Mouse (Mus musculus) mouse embryonic stem cell (cell line): ENCODE measurements around the gene Dpp8.
"Not testable (repeated sequence)": the region's sequence is repeated elsewhere in the genome, so short reads cannot be mapped to it uniquely, and the experiment has no call there.

Experiments used
- in situ Hi-C, 2 experiments: fragments of 300-500 bp; cut with MboI; formaldehyde crosslinking; loops; 1 replicate in 1 of 2; 3 replicates in 1 of 2; pipeline ENCODE4 v1.14.3; 2019 to 2020; ENCODE audit warnings: low sequenced_read_pairs in 2 of 2, low pct_unique_long_range_greater_than_20kb in 1 of 2, mixed read lengths in 1 of 2; ENCODE audit not compliant: unreplicated experiment in 1 of 2

Gene Dpp8

GRCm38 (mm10) chr9:65032269-65033108 lies at the start of gene Dpp8:
Gene Dpp8 (plus strand): TSS chr9:65032414.
- in situ Hi-C loops, result no loop called here

GRCm38 (mm10) chr9:64985037-64985794 lies 47.0 kb upstream of the Dpp8 start:
- in situ Hi-C loops, result no loop called here

GRCm38 (mm10) chr9:64985807-64986206 lies 46.4 kb upstream of the Dpp8 start:
- in situ Hi-C loops, result no loop called here

GRCm38 (mm10) chr9:64987651-64988050 lies 44.6 kb upstream of the Dpp8 start:
- in situ Hi-C loops, result no loop called here

GRCm38 (mm10) chr9:64988443-64988842 lies 43.8 kb upstream of the Dpp8 start:
- in situ Hi-C loops, result no loop called here

GRCm38 (mm10) chr9:64990291-64990690 lies 41.9 kb upstream of the Dpp8 start:
- in situ Hi-C loops, result no loop called here

GRCm38 (mm10) chr9:64995464-64995863 lies 36.8 kb upstream of the Dpp8 start:
- in situ Hi-C loops, result not testable (repeated sequence)

- in situ Hi-C loops, result no loop called here
Observed at GRCm38 (mm10) chr9:65001481-65001880, 30.7 kb upstream of the Dpp8 start.

GRCm38 (mm10) chr9:65005737-65006136 lies 26.5 kb upstream of the Dpp8 start:
- in situ Hi-C loops, result no loop called here

GRCm38 (mm10) chr9:65010632-65011031 lies 21.6 kb upstream of the Dpp8 start:
- in situ Hi-C loops, result no loop called here

GRCm38 (mm10) chr9:65011304-65011703 lies 20.9 kb upstream of the Dpp8 start:
- in situ Hi-C loops, result no loop called here

- in situ Hi-C loops, result no loop called here
Observed at GRCm38 (mm10) chr9:65015461-65016222, 16.6 kb upstream of the Dpp8 start.

GRCm38 (mm10) chr9:65016241-65016977 lies 15.8 kb upstream of the Dpp8 start:
- in situ Hi-C loops, result no loop called here

GRCm38 (mm10) chr9:65016978-65017827 lies 15.0 kb upstream of the Dpp8 start:
- in situ Hi-C loops, result no loop called here

- in situ Hi-C loops, result no loop called here
Observed at GRCm38 (mm10) chr9:65017896-65018295, 14.3 kb upstream of the Dpp8 start.

GRCm38 (mm10) chr9:65018588-65019121 lies 13.6 kb upstream of the Dpp8 start:
- in situ Hi-C loops, result no loop called here

GRCm38 (mm10) chr9:65019146-65019545 lies 13.1 kb upstream of the Dpp8 start:
- in situ Hi-C loops, result no loop called here
